Mouse (Mus musculus) bone marrow macrophage, adult 2 months (primary cell): ENCODE results near the gene Lrrfip2.

Experiments
- CTCF ChIP-seq: IDR thresholded peaks from 2 replicates; pipeline ENCODE4 v1.5.1; 2012; ENCODE audit warnings: low read depth, mild to moderate bottlenecking, low read length, moderate library complexity
- POLR2A ChIP-seq: IDR thresholded peaks from 2 replicates; pipeline ENCODE4 v1.6.1; 2012; ENCODE audit warnings: mild to moderate bottlenecking, low read depth, low read length, borderline replicate concordance

DNA sequence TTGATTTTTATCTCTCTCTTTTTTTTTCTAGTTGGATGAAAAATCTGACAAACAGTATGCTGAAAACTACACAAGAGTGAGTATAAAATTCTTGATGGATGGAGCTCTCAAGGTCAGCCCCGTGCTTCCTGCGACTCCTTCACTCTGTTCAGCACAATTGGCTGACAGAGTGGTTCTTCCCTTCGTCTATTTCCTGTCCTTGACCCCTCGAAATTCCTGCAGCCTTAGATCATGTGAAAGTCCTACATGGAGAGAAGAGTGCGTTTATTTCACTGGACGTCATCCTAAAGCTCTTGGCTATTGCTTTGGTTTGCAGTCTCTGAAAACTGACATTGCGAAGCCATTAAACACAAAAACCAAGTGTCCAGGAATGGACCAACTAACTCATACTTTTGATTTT, 71.3 kb downstream of the Lrrfip2 start:
- no peak for TF ChIP-seq CTCF
- no peak for TF ChIP-seq POLR2A
